Comparison of ENCODE assay signal across 8 mouse cellular contexts in the genomic region with DNA sequence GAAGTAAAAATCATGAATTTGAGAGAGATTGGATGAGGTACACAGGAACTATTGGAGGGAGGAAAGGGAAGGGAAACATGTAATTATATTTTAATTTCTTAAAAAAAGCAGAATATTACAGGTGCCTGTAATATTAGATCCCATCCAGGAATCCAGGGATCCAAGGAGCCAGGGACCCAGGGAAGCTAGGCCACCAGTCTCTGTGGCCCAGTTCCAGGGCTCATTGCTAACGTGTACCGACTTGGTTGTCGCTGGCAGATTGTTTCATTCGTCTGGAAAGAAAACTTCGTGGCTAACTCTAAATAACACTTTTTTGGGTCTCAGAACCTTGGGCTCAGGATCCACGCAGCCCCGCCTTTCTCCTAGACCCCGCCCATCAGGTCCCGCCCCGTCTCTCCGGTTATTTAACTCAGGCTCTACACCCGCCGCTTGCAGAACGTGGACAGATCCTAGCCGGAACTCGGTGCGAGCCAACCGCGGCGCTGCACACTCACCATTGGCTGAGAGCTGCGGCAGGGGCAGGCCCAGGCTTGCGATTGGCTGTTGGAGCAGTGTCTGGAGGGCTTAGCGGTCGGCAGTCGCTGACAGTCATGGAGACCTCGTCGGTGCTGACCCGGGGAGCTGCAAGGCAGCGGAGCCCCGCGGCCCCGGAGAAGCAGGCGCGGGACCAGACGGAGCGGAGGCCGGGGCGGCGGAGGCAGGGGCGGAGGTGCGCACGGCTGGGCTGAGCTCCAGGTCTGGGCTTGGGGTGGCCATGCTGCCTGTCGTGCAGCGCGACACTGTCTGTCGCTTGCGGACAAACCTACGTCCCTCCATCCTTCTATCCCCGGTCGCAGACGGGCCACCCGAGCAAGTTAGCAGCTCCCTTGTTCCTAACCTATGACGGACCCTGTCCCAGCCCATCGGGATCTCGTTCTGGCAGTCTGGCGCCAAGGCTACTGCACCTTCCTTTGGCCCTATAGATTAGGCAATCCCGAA. TPM values are rescaled to one million over a fixed set of nuclear protein-coding genes. Genes with fewer than 3 reads are reported as not detected.
DNase-seq lines count a peak whose midpoint lies in the region; ATAC-seq lines count a peak whose summit lies in the region.

A gene (plus strand): TSS at position 434 of the 978 bp plus-strand sequence.

- H3K27me3 ChIP-seq in hindbrain, embryonic 11.5 days (ENCODE audit: control insufficient read depth, insufficient read depth, low read length): no peaks in the 10 kb centered on the region

- peaks cover 5% of the 10 kb centered on the region for H3K4me1 ChIP-seq in hindbrain, embryonic 11.5 days (replicated peaks; ENCODE audit: control insufficient read depth, insufficient read depth, low read length)

- H3K36me3 ChIP-seq in hindbrain, embryonic 11.5 days (ENCODE audit: control insufficient read depth, insufficient read depth, low read length): no peaks in the 10 kb centered on the region

- peak; percentile 96 for DNase-seq in Muller cell, postnatal 12 days (ENCODE audit: inconsistent ontology term)
- DNase-seq in cerebellum, adult 9-11 months: peak; percentile 96
- peak; percentile 95 to 98 for DNase-seq in frontal cortex, adult 2 months (ENCODE audit: extremely low spot score in 1 of 2, low spot score in 1 of 2)
- DNase-seq in hindbrain, embryonic 11.5 days (ENCODE audit: low spot score): peak; percentile 90
- DNase-seq in layer of hippocampus, postnatal 10 days (ENCODE audit: low spot score in 2 of 2): peak; percentile 95
- peak; percentile 98 for DNase-seq in lung, postnatal 10 days
- peak; percentile 95 for DNase-seq in ovary, postnatal 36 days (ENCODE audit: low spot score)
- DNase-seq in thymus, postnatal 25 days: peak; percentile 95

- peak within 1 kb of the TSS; percentile 70 for H3K4me3 ChIP-seq in hindbrain, embryonic 11.5 days (ENCODE audit: low read depth, low read length)

- peak within 1 kb of the TSS; percentile 80 for H3K9ac ChIP-seq in hindbrain, embryonic 11.5 days (ENCODE audit: low read depth, low read length)

- no peaks in the 10 kb centered on the region for H3K9me3 ChIP-seq in hindbrain, embryonic 11.5 days (ENCODE audit: control insufficient read depth, low read length)

- peak within 1 kb of the TSS; percentile 88 for H3K4me2 ChIP-seq in hindbrain, embryonic 11.5 days (replicated peaks; ENCODE audit: low read depth, low read length)

- H3K27ac ChIP-seq in hindbrain, embryonic 11.5 days (ENCODE audit: low read depth, low read length): peak within 1 kb of the TSS; percentile 24; the same call in 1 of the 2 replicates

- peak; percentile 99 for ATAC-seq in hindbrain, embryonic 11.5 days (ENCODE audit: low FRiP score)

- under 1% methylated on average over 48 of the region's 57 CpGs for WGBS in hindbrain, embryonic 11.5 days

RNA-seq across cellular contexts. Expression of the gene that starts here (rescaled TPM):
- polyA plus RNA-seq in frontal cortex, adult 2 months (2012; rRNA removed): 8.3 and 9.8 TPM in 2 replicates
- 4.7 and 4.8 TPM in 2 replicates for polyA plus RNA-seq in hindbrain, embryonic 11.5 days (2014; fragmentation: Nextera tagmentation; extraction: Ambion mirVana)
- 10 to 100 TPM; 14.0 to 14.4 TPM for total RNA-seq in layer of hippocampus, postnatal 10 days (2021)

Comparison
In these comparisons a context has a peak if more than half of its experiments do, and no peak if none do; other contexts are left out.
1. Peak in every context shown above with its lines: DNase-seq, ATAC-seq, H3K4me3 ChIP-seq and H3K27ac ChIP-seq.